Mouse (Mus musculus) cerebellum, adult 2 months (tissue): ENCODE data around the gene Rimbp3.

ENCODE experiments used
- CTCF ChIP-seq: fragments of 200-500 bp; IDR thresholded peaks from 2 replicates; pipeline ENCODE4 v1.5.1; 2011; ENCODE audit warnings: low read depth, mild to moderate bottlenecking, control low read depth, low read length, moderate library complexity, borderline replicate concordance; ENCODE audit not compliant: insufficient read depth
- POLR2A ChIP-seq: fragments of 200-500 bp; IDR thresholded peaks from 2 replicates; pipeline ENCODE4 v1.6.1; 2011; ENCODE audit warnings: low read length, control low read depth, borderline replicate concordance; ENCODE audit not compliant: insufficient read depth

GRCm38 (mm10) chr16:17177623-17178170, 30.7 kb upstream of the Rimbp3 start:
- no peak for TF ChIP-seq POLR2A
- TF ChIP-seq CTCF, result no peak
